Mouse (Mus musculus) urinary bladder, adult 2 months (tissue): ENCODE measurements around the gene Mrps34. TPM values are rescaled to one million over a fixed set of nuclear protein-coding genes. Genes with fewer than 3 reads are reported as not detected.

ENCODE experiments used
- DNase-seq: peaks from one replicate; pipeline ENCODE4 v3.0.0; 2022; ENCODE audit warnings: low spot score
- polyA plus RNA-seq: library from polyadenylated mRNA; depleted of rRNA; stranded (reverse); fragments of >200 nt; gene quantifications from 2 replicates; pipeline ENCODE4 v1.2.3, GENCODE M21; 2012; rRNA removed

Gene Mrps34
- polyA plus RNA-seq: 75.8 and 85.5 TPM in 2 replicates

DNA sequence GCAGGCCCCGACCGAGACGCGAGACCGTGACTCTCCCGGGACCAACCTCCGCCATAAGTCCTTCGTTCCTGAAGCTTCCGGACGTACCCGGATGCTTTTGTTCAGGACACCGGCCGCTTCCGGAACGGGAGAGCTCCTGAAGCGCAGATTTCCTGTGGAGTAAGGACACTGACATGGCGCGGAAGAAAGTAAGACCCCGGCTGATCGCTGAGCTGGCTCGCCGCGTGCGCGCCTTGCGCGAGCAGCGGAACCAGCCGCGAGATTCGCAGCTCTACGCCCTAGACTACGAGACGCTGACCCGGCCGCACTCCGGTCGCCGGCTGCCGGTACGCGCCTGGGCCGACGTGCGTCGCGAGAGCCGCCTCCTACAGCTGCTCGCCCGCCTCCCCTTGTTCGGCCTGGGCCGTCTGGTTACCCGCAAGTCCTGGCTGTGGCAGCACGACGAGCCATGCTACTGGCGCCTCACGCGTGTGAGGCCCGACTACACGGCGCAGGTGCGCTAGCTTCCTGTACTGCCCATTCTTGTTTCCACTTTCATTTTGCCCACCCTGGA, at the start of gene Mrps34, which contains the start of gene Eme2:
Gene Mrps34, plus strand, starts transcription at position 122 of the 553 bp plus-strand sequence.
Gene Eme2, minus strand, starts transcription at position 93 of the 553 bp plus-strand sequence.
- DNase-seq: peak; percentile 73

DNA sequence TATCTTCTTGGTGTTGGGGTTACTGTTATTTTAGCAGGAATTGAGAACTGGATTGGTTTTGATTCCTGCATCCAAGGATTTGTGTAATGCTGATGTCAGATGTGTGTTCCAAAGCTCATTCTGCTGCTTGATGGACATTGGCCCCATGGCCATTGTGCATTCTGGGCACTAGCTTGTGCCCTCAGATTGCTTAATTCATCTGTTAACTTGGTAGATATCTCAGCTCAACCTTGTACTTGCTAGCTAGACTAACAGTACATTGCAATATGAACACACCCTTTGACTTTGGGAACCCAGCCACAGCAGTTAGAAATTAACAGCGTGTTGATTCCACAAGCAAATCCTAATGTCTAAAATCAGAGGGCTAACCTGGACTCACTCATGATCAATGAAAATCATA, 47.5 kb upstream of the Mrps34 start:
- DNase-seq: no peak

DNA sequence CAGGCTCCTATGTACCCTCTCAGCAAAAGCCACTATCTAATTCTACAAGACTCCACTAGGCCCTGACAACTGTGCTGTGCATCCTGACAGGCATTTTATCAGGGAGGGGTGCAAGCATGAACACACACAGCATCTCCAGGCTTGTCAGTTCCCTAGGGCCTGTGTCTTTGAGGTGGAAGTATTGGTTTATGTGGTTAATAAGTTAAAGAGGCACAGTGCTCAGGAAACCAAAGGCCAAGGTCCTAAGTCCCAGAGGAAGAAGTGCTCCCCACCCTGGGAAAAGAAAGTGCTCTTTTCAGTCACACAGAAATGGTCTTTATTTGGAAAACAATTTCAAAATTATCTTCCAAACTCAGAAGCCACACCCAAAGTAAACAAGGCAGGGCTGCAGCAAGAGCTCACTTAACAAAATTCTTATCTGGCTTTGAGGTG, 46.3 kb upstream of the Mrps34 start:
- DNase-seq: no peak

DNA sequence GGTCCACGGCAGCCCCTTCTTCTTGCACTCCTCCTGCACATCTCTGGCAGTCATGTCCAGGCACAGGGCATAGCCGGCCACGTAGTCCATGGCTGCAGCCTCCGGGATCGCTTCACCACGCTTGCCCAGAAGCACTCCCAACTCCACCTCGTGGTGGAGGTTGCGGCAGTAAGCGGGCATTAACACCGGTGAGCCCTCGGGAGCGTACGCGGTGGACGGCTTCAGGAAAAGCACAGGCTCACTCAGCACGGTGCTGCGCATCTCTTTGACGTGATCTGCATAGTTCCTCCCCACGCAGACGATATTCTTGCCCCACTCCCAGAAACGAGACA, 45.2 kb upstream of the Mrps34 start:
- DNase-seq: no peak

DNA sequence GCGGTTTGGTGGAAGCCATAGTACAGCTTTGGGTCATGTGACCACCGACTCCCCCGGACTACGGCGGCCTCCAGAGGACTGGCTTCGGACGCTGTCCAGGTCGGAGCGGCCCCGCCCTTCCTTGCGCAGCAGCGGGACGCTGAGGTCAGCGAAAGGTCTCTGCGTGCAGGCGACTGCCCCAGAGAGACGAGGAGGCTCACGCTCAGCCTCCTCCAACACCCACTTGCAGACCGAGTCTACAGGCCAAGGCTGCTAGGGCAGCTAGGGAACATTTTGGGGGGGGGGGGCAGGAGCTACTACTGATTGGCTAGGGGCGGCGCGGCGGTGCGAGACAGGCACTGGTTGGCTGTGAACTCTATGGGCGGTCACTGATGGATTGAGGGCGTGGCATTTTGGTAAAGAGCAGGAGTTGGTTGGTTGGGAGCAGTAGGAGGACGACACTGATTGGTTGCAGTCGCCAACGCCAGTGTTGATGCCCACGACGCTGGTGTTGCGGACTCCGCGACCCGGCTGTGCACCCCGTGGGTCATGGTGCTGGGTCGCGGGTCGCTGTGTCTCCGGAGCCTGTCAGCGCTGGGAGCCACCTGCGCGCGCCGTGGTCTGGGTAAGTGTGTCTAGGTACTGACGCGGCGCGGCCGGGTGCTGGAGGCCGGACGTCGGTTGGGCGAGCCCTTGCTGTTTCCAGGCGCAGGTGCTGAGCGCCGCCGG, 44.7 kb upstream of the Mrps34 start, which contains the start of gene Fahd1:
Gene Fahd1, minus strand, starts transcription at position 300 of the 708 bp plus-strand sequence.
- peak; percentile 95 for DNase-seq

GRCm38 (mm10) chr17:24850773-24851127, 44.2 kb upstream of the Mrps34 start:
- DNase-seq: no peak

DNA sequence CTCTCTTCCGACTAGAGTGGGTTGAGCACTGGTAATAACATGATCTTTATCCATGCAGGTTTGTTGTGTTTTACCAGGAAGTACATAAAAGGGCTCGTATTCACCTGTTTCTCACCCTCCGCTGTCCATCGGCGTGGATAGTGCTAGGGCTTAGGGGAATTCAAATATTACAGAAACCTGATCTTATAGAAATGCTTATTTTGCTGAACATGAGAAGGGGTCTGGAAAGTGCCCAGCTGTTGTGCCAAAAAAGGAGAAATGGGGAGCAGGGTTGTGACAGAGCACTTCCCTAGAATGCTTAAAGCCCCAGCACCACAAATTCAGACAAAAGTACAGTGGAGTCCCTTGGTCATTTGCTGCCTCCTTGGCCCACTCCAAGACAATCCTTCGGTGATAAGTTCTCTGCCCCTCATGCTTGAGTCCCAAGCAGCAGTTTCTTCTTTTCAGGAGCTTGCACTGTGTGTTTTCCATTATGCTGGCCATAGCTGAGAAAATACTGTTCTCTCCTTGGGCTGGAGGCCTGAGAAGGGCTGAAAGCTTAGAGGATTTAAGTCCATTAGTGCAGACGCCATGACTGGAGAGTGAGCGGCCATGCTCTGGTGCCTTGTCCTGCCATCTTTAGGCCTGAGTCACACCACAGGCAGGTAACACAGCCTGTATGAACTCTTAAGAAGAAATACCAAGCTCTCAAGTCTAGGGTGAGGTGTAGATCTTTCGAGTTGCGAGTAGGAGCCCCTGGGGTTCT, 43.4 kb upstream of the Mrps34 start:
- no peak for DNase-seq

GRCm38 (mm10) chr17:24855838-24856464, 39.0 kb upstream of the Mrps34 start:
- no peak for DNase-seq

GRCm38 (mm10) chr17:24856589-24856988, 38.3 kb upstream of the Mrps34 start:
- no peak for DNase-seq

DNA sequence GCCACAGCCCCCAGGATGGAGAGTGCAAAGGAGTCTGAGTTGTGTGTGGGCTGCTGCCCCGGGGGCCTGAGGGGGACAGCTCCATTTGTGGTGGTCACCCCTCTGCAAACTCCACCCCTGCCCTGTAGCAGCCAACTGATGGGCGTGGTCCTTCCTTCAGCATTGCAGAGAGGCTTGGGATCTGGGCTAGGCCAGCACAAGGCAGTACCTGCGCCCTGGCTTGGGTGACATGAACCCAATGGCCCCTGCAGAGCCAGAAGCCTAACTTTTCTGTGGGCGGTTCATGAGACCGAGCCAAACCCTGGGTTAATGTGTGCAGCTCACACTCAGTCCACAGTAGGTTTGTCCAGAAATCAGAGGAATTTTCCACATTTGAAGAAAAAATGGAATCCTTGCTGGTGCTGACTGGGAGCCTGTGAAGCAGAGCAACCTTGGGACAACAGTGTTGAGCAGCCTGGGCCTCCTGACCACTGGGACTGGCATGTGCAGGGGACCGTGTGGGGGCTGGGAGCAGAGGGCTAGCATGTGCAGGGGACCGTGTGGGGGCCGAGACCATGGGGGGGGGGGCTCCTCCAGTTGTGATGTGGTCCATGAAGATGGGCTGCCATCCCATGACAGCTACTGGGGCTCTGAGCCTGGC, 37.0 kb upstream of the Mrps34 start:
- DNase-seq: no peak

GRCm38 (mm10) chr17:24858967-24859366, 35.9 kb upstream of the Mrps34 start:
- DNase-seq: no peak

DNA sequence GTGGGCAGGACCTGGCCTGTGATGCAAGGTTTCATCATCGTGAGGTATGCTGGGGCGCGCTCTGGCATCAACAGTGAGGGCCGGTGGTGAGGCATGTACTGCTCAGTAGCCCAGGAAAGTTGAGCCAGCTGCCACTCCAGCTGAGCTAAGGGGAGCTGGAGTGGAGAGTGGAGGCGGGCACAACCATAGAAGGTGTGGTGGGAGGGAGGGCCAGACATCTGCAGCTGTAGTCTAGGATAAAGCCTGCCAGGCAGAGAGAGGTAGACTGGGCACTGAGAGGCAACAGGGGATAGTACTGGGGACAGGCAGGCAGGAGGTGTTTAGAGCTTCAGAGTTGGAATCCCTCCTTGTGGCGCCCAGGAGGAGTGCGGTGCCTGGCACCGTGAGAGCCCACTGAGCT, 34.8 kb upstream of the Mrps34 start:
- no peak for DNase-seq

DNA sequence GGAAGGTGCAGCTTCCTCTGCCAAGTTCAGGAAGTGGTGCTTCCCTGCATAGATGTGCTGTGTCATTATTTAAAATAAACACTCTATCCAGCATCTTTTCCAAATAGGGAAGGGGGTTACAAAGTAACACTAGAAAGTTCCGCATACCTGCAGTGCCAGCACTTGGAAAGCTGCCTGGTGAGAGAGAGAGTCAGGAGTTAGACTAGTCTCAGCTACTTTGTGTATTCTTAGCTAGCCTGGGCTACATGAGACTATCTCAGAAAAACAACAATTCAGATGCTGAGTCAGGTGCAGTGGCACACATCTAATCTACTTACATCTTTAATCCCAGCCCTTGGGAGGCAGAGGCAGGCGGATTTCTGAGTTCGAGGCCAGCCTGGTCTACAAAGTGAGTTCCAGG, 33.1 kb upstream of the Mrps34 start:
- DNase-seq: no peak

- DNase-seq: no peak
Measured at GRCm38 (mm10) chr17:24865776-24866175, 29.1 kb upstream of the Mrps34 start, which contains the start of gene Igfals. Gene Igfals (plus strand): TSS chr17:24865997.

DNA sequence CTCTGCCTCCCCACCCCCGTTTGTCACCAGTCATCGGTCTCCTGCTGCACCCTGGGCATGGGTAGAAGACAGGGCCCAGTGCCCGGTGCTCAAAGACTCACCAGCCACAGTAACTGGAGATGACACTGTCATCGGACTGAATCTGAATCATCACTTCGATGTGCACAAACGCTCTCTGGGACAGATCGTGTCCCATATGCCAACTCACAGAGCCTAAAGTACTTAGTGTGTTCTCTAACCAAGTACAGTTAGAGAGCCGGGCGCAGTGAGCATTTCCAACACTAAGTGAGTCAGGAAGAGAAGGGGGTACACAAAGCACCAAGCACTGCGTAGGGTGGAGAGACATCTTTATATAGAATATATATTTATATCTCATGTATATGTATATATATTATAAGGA, 27.0 kb upstream of the Mrps34 start:
- no peak for DNase-seq

DNA sequence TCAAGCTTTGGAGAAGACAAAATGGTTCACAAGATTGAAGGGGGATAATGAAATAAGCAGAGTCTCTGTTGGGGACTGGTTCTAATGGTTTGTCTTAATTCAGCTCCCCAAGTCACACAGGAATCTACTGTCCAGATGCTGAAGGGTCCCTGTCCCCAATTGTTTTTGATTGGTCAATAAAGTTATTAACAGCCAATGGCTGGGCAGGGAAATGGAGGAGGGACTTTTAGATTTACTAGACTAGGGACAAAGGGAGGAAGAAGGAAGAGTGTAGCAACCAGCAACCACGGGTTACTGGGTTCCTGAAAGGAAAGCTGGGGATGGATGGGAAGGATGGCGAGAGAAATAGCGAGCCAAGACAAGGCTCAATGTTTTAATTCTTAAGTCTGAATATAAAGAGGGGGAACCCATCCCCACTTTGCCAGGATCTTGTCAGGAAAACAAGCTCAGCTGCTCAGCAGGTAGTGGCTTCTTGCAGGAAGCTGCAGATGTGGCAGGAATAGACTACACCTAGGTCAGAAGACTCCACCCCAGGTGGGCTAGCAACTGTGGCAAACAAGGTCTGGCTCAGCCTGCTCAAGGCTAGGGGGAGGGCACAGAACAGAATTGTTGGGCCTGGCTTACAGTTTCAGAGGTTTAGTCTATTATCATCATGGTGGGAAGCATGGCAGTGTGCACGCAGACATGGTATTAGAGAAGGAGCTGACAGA, 21.1 kb upstream of the Mrps34 start:
- no peak for DNase-seq

DNA sequence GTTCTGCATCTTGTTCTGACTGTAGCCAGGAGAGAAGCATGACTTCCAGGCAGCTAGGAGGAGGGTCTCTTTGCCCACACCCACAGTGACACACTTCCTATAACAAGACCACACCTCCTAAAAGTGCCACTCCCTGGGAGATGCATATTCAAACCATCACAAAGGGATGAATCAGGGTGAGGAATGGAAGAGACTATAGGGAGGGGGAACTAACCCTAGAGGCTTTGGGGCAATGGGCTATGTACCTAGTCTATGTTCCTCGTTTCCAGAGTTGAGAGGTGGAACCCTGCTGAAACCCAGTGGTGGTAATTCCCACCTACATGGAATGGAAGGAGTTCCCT, 20.5 kb upstream of the Mrps34 start:
- DNase-seq: no peak

- no peak for DNase-seq
Measured at GRCm38 (mm10) chr17:24874989-24875388, 19.9 kb upstream of the Mrps34 start.

DNA sequence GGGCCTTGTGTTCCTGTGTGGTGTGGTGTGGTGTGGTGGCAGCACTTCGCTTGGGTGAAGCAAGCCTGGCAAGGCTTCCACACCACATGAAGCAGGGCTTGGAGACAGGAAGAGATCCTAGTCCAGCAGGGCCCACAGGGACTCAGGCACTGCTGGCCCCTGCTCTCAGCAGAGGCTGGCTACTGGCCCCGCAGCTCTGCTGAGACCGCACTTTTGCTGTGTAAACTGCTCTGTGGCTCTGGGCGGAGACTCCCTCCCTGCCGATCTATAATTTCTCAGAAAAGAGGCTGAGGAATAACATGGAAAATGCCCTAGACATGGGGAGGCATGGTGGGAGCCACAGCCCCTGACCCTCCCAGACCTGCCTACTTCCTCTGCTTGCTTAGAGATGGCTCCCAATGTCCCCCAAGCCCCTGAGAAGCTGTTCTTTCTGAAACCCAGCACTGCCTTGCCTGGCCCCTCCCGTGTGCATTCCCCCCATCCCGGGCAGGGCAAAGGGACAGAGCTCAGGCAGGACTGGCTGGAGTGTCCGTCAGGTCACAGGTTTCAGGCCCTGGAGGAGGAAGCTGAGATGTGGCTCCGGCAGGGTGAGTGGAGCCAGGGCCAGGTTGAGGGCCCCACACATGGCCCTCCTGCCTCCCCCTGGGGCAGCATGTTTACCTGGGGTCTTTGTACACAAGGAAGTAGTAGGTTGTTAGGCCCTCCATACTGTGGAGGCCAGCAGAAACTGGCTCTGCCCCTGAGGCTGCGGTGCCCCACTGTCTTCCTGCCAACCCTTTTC, 17.4 kb upstream of the Mrps34 start:
- no peak for DNase-seq

DNA sequence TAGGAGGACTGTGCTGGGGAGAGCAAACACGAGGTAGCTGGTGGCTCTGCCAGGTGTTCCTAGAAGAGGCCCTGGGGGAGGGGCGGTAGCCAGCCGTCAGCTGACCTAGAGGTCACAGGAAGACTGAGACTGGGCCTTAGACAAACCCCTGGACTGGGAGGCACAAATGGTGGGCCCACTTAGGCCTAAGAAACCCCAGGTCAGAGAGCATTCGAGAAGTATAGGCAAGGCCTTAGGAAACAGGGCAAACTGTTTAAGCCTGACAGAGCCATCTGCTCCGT, 16.9 kb upstream of the Mrps34 start:
- no peak for DNase-seq

GRCm38 (mm10) chr17:24878531-24878930, 16.4 kb upstream of the Mrps34 start:
- no peak for DNase-seq
